Mouse (Mus musculus) left cerebral cortex, adult 9 months (tissue): Measurements from ENCODE around the gene Olfr143.

Source experiments
- DNase-seq, 2 experiments: peaks; one replicate each; pipeline ENCODE4 v3.0.0; 2022; ENCODE audit warnings: low spot score in 2 of 2

Olfr143 gene

DNA sequence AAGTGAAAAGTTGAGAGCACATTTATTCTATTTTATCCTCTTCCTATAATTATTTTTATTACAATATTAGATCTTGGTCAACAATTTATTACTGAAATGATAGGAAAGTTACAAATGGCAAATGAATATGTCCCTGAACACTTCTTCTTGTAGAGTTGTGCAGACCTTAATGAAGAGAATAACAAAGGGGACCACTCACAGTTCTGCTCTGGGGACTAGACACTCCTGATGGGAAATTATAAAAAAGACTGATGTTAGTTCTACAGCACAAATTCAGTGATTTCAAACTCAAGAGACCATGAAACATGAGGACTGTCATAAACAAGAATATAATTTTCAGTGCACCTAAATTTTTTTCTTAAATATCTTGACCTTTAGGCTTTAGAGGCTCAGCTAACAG lies at the start of gene Olfr143:
Olfr143 (plus strand) TSS at position 301 of the 400 bp plus-strand sequence.
- no peak for DNase-seq

- no peak for DNase-seq
Measured at GRCm38 (mm10) chr9:38208065-38208464, 44.5 kb upstream of the Olfr143 start, which contains the start of gene Olfr893. Gene Olfr893, plus strand, starts transcription at chr9:38208365.

DNA sequence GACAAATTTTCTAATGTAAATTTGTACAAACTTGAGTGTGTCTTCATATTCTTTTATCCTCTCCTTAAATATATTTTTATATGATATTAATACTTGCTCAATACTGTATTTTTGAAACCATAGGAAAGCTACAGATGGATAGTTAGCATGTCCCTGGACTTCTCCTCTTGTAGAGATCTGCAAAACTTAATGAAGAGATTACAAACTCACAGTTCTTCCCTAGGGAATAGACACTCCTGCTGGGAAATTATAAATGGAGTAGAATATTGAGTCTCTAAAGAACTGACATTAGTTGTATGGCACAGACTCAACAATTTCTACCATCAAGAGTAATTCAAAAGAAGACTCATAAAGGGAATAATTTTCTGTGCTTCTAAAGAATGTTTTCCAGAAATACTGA lies 34.8 kb upstream of the Olfr143 start, which contains the start of gene Olfr894:
Olfr894 (plus strand) TSS at position 301 of the 400 bp plus-strand sequence.
- no peak for DNase-seq

- DNase-seq = no peak
Measured at GRCm38 (mm10) chr9:38267551-38267950, 15.0 kb downstream of the Olfr143 start, which contains the start of gene Olfr895. Gene Olfr895, plus strand, starts transcription at chr9:38267851.

DNA sequence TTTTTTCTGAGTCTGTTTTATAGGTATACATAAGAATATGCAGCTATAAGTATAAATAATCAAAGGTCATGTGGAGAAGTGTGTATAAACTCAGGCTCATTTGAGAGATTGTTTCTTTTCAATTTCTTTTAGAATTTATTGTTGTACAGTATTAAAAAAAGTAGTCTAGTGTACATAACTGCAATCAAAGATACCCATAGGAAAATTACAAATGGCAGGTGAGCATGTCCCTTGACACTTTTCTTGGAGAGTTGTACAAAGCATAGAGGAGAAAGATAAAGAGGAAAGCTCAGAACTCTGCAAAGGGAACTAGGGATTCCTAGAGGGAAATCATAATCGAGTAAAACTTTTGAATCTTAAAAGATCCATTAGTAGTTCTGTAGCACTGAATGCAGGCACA lies 38.2 kb downstream of the Olfr143 start, which contains the start of gene Olfr896-ps1:
Olfr896-ps1 (plus strand) TSS at position 301 of the 400 bp plus-strand sequence.
- DNase-seq = no peak
